Mouse (Mus musculus) embryo, embryonic 9.5 days (tissue): ENCODE results near the gene Socs1.

Source experiments
- DNase-seq: peaks from one replicate; pipeline ENCODE4 v3.0.0-alpha.2; 2017; ENCODE audit errors: extremely low spot score

Socs1 gene

GRCm38 (mm10) chr16:10763540-10764264, 21.6 kb downstream of the Socs1 start:
- no peak for DNase-seq

GRCm38 (mm10) chr16:10762569-10763180, 22.7 kb downstream of the Socs1 start:
- no peak for DNase-seq

- DNase-seq, result no peak
Measured at GRCm38 (mm10) chr16:10761182-10761581, 24.2 kb downstream of the Socs1 start.

- DNase-seq, result no peak
Measured at GRCm38 (mm10) chr16:10756168-10756567, 29.2 kb downstream of the Socs1 start.

- no peak for DNase-seq
Measured at GRCm38 (mm10) chr16:10754521-10755296, 30.6 kb downstream of the Socs1 start.

- DNase-seq, result no peak
Measured at GRCm38 (mm10) chr16:10749824-10750223, 35.5 kb downstream of the Socs1 start.

GRCm38 (mm10) chr16:10749226-10749625, 36.1 kb downstream of the Socs1 start:
- DNase-seq, result no peak

GRCm38 (mm10) chr16:10741082-10741481, 44.3 kb downstream of the Socs1 start:
- DNase-seq, result no peak

GRCm38 (mm10) chr16:10739854-10740398, 45.4 kb downstream of the Socs1 start:
- DNase-seq, result no peak

- no peak for DNase-seq
Measured at GRCm38 (mm10) chr16:10738866-10739265, 46.5 kb downstream of the Socs1 start.

- DNase-seq, result no peak
Measured at GRCm38 (mm10) chr16:10737571-10737970, 47.8 kb downstream of the Socs1 start.

GRCm38 (mm10) chr16:10736364-10736763, 49.0 kb downstream of the Socs1 start:
- no peak for DNase-seq

- no peak for DNase-seq
Measured at GRCm38 (mm10) chr16:10735781-10736180, 49.6 kb downstream of the Socs1 start.

GRCm38 (mm10) chr16:10732421-10732820, 52.9 kb downstream of the Socs1 start:
- DNase-seq, result no peak
